Mouse (Mus musculus): ENCODE measurements at regions not wholly inside any gene's neighbourhood (a gene's known extent, or its start where the extent isn't known, plus 50 kb on each side); places are given as distances from the start of the nearest gene placed in this dataset.

DNA sequence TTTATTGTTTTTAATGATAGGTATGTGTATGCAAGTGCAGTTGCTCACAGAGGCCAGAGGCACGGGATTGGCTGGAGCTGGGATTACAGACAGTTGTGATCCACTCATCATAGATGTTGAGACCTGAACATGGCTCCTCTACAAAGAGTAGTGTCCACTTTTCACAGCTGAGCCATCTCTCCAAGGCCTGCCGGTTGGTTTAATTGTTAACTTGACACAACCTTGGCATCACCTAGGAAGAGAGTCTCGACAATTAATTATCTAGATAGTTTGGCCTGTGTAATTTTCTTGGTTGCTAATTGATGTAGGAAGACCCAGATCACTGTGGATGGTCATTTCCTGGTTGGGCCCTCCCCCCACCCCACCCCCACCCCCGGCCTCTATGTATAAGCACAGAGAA lies 111.1 kb upstream of the Kit start:
- no peak for DNase-seq (ENCODE audit: low spot score)

DNA sequence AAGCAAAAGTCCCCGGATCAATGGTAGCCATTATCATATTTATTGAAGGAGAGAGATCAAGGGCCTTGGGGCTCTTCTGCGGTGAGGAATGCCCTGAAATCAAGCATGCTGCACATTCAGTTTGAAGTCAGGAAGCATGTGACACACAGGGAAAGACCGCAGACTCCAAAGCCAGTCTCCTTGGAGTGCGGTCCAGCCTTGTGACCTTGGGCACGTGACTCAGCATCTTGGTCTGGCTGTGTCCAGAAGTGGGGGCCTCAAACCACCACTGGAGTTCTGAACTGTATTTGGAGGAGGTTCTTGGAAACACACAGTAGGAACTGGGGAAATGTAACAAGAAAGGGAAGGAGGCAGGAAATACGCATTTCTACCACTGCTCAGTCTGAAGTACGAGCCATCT lies 109.0 kb upstream of the Kit start:
- DNase-seq (ENCODE audit: low spot score) = no peak

DNA sequence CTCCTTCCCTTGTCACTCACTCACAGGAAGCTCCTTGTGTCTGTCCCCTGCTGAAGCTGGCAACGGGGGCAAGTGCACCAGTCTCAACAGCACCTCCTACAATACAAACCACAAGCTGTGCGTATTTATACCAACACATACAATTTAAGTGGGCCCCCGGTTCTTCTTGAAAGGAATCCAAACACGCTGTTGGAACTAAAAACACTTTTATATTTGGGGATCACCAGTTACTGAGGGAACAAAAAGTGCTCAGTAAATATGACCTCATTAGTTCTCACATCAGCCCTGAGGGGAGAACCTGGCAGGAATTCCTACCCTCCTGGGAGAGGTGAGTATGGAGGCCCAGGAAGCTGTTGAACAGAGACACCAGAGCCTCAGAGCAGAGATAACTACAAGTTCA lies 107.8 kb upstream of the Kit start:
- DNase-seq (ENCODE audit: low spot score) = no peak

DNA sequence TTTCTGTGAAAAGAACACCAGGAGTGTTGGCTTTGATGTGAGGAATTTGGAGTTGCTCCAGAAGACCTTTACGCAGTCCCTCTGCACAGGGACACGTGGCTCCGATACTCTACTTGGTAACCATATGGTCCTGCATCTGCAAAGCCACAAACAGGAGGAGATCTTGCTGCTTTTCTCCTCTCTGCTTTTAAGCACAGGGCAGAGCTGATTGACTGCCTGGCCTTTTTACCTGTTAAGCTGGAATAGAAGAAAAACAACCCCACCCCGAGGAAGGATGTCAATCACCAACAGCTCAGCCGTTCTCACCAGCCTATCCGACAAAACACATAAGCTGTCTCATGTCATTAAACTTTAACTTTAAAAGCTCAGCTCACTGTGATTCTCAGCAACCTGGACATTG lies 106.8 kb upstream of the Kit start:
- DNase-seq (ENCODE audit: low spot score) = no peak

DNA sequence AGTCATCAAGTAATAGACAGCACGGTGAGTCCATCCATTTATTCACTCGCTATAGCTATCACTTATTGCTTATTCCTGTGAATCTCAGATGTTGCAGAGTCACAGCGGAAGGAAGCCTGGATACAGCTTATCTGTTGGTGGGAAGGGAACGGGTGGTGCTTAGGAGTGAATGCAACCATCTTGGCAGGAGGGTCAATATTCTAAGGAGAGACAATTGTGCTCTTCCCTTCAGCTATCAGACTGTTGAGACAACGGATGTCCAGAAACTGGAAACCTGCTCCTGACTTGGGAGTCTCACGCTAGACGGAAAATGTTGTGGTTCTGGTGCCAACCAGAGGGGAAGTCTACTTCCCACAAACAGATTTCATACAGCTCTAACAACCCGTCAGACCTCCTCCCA lies 103.7 kb upstream of the Kit start:
- DNase-seq (ENCODE audit: low spot score) = no peak

DNA sequence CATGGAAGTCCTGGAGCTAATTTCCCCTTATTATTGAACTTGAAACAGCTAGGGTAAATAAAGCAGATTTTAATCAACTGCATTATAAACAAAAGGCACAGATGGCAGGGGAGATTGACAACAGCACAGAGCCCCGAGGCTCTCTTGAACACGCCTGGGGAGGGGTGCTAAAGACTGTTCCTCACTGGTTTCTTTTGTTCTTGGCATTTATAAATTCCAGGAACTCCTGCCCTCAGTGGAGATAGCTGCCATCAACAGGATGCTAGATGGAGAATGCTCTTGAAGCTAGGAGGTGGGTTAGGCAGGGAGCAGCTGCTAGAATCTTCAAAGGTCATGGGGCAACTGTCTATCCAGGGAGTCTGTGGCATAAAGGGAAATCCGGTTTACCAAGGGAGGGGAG lies 102.2 kb upstream of the Kit start:
- DNase-seq (ENCODE audit: low spot score) = no peak

DNA sequence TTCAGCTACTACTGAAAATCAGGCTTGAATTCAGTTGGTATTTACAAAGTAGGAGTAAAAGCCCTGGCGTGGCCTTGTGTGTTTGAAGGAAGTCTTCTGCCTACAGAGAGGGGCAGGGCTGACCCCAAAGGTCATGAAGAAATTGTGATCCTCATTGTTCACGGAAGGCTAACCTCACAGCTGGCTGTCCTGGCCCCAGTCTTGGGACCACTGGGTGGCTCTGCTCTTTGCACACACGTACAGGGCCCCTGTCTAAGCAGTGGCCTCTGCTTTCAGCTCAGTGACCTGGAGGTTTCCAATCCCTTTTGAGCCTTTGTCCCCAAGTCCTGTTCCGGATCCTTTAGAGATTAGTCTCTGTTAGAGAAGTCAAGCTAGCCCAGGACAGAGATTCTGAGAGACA lies 99.3 kb upstream of the Kit start:
- DNase-seq (ENCODE audit: low spot score) = no peak

DNA sequence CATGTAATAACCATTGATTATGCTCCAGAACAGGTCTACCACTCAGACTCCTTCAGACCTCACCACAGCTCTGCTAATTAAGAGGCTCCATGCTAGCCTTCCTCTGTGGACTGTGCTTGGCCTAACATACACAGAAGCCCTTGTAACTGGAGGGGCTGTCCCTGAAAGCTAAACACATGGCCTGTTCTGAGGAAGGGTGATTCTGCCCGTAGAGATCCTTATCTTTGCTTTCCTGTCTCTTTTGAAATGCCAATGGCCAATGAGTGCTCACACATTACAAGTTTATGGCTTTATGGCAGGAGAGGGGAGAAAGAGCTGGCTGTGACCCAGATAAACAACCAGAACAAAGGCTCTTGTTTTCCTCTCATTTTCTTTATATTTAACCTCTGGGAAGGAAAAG lies 96.2 kb upstream of the Kit start:
- no peak for DNase-seq (ENCODE audit: low spot score)

DNA sequence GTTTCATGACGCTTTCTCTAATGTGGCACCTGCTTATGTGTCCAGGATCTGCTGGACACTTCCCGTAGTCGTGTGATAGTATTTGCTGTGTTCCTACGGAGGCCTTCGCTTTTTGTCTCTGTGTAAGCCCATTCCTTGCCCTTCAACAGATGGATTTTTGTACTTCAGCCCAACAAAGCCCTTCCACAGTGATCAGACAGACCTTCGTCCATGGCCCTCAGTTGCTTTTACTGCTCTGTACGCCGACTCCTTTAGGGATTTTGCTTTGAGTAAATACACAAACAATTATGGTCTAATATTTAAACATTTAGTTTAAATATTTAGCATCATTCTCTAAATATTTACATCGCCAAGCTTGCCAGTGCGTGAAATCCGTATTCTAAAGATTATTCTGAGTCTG lies 95.6 kb upstream of the Kit start:
- no peak for DNase-seq (ENCODE audit: low spot score)

DNA sequence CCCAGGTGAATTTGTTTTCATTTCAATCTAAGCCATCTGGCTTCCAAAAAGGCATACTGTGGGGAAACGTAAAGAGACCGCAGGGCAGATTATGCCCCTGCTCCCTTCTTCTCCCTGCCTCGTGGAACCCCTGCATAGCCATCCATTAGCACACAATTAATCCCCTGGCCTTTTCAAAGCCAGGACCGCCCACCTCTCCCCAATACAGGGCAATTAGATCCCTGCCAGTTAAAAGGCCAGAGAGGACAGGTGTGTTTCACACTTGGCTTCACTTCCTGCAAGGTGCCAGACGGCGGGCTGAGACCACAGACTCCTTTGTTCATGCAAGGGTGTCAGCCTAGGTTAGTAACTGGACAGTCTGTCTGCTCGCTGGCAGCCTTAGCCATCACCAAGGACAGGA lies 93.1 kb upstream of the Kit start:
- DNase-seq (ENCODE audit: low spot score) = no peak

DNA sequence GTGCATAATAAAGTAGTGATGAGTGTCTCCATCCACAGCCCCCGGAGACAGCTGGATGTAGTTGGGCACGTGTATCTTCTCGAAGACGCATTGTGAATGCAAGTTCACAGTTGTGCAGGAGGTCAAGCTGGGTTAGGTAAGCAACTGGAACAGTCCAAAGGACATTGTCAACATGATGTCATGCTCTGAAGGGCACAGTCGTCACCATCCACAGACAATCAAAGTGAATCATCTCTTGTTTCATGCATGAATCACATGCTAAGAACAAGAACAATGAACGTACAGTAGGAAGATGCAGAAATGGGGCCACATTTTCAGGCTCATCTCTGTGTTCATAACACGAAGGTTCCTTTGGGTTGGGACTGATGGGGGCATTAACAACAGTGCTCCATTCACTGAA lies 90.4 kb upstream of the Kit start:
- DNase-seq (ENCODE audit: low spot score) = no peak

DNA sequence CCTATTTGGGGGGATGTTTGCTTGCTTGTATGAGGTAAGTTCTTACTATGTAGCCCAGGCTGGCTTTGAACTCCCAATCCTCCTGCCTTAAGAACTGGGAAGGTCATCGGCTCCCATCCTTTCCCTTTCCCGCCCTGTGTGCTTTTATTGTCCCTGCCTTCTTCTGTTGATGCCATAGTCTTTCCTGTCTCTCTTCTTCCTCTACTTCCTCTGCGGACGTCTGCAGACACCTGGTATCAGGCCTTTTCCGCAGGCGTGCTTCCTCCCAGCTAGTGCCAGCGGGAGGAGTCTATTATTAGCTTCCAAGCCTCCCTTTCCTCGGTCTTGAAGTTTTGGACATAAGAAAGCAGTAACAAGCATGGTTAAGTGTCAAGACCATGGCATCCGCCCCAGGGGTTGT lies 83.9 kb upstream of the Kit start:
- no peak for DNase-seq (ENCODE audit: low spot score)

DNA sequence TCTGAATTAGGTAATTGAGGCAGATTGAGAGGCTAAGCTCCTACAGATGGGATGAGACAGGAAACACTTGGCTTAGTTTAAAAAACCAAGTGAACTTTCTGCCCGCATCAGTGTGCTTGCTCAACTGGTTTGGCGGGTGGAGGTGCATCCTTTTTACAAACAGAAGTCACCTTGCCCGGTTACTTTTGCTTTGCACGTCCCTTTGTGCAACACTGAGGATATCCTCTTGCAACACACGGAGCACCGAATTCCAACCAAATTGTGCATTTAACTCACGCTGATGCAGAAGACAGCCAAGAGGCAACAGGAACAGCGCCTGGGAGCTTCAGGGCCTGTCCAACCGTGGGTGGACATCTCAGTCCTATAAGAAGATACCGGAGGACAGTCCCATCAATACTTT lies 80.6 kb upstream of the Kit start:
- DNase-seq (ENCODE audit: low spot score) = no peak

DNA sequence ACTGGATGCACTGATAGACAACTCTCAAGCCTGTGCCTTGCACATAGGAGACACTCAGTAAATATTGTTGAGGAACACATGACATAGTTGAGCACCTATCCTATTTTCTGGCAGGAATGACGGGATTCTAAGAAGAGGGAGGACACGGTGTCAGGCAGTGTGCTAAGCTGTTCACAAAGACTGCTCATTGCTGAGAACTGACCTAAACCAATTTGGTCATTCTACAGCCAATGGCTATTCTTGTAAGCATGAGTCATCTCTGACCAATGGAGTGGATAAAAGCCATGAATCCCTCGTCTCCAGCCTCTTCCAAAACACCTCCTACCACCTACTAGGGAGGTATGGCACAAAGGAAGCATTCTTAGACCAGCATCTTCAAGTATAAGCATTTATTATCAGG lies 75.7 kb upstream of the Kit start:
- no peak for DNase-seq (ENCODE audit: low spot score)

DNA sequence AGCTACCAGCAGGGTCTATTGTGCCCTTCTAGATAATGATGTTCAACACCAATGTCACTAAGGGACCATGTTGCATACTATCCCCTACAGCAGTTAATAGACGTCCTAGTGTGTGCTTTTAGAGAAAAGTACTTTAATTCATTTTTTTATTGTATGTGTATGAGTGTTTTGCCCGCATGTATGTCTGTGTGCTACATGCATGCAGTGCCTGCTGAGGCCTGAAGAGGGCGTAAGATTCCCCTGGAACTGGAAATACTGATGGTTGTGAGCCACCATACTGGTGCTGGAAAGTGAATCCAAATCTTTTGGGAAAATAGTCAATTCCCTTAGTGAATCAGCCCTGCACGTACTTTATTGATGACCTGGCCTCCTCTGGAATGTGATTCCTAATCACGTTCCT lies 75.0 kb upstream of the Kit start:
- DNase-seq (ENCODE audit: low spot score) = no peak

DNA sequence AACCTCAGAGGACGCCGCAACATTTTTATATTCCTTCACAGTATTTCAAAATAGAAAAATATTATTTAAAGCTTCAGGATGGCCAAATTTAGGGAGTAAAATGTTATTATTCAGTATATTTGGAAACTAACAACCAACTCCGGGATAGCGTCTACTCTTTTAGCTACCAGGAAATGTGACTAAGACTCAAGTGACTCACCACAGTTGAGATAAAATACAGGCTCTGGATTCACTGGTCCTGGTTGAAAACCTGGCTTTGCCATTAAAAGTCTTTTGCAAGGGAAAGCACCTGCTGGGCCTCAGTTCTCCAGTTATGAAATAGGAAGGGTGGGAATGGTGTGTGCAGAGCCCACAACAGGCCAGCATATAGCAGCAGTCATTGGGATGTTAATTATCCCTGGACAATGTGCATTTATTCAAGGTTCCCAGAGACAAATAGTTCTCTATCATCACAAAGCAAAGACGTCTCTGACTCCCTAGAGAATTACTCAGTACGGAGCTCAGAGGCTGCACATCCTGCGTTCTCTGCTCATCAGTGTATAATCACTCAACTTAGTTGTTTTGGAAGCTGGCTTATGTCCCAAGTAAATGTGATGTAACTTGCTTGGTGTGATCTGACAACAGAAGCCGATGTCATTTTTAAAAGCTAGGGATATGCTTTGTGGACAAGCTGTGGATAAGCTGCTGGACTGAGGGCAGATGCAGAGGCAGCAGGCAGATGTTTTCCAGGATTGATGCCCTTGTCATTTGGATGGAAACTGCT lies 73.9 kb upstream of the Kit start:
- no peak for DNase-seq (ENCODE audit: low spot score)

DNA sequence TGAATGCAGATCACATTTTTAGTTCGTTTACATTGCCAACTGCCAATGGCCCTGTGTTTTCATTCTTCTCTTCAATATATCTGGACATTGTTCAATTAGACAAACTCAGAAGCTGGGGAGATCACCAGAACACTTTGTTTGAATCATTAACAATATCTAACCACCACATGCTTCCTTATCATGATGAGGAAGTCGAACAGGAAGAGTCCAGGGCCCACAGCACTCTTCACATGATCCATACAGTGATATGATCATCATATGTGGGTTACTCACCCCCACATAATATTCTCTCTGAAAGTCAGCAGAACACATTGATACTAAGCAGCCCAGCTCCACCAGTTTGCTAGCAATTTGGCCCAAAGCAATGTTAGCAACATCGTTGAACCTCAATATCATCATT lies 71.0 kb upstream of the Kit start:
- DNase-seq (ENCODE audit: low spot score) = no peak

DNA sequence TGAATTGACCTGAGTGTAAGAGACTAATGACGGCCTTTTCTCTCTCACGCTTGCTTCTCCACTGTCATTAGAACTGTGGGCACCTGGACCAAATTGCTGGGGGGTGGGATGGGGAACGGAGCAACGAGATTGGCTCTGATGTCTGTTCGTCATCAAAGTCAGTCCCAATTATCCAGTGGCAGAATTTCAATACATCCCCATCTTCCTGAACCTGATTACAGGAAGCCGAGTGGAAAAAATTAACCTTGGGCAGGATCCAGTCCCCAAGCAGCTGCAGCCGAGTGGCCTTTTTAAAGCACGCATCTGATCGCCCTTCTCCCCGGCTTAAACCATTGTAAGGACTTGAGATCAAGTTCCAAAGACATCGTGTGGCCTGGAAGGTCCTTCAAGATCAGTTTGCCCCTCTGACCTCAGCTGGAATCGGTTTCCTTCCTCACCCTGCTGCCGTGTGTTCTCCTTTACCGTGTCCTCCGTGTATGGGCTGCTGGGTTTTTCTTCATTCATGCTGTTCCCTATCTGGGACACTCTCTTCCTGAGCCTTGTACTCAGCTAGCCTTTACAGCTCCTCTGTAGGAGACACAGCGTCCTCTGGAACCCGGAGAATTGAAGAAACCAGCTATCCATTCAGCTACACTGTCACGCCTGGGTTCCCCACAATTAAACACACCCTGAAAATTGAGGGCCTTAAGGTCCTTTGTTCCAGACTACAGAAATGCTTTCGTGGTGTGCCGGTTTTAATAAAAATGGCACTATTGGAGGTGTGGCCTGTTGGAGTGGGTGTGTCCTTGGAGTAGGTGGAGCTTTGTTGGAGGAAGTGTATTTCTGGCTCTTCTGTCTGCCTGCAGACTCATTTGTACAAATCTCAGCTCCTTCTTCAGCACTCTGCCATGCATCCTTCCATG lies 61.9 kb upstream of the Kit start:
- no peak for DNase-seq (ENCODE audit: low spot score)

DNA sequence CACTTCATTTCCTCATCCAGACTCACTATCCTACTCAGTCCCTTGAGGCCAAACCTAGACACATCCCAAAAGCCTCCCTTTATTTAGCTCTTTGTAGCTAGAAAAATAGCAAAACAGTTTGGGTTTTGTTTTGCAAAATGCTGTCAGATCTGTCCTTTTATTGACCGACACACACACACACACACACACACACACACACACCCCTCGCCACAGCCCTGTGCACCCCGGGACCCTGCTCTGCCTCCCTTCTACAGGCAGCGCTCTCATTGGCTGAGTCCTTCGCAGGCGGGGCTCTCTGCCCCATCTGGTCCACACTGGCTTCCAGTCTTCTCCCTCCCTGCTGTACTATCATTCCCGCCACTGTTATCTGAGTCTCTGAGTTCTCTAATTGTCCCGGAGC lies 56.5 kb upstream of the Kit start:
- no peak for DNase-seq (ENCODE audit: low spot score)

DNA sequence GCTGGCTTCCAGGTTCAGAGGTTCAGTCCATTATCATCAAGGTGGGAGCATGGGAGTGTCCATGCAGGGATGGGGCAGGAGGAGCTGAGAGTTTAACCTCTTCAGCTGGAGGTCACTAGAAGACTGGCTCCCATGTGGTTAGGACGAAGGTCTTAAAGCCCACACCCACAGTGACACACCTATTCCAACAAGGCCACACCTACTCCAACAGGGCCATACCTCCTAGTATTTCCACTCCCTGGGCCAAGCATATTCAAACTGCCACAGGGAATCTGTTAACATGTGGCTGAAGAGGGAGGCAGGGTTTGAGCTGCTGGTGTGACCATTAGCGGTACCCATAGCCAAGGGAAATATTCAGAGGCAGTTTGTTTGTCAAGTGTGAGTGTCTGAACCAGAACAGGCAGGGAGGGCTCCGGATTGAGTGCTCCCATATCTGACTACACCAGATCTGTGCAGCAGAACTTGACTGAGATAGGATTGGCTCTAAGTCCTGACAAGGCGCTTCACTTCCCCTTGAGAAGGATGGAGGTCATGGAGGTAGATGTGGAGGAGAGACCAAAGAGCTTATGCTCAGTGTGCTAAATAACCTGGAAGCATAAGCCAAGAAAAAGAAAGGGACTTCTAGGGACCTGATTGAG lies 51.6 kb upstream of the Kit start:
- no peak for DNase-seq (ENCODE audit: low spot score)

Measured in thymus, postnatal 0 days (tissue).